Mouse (Mus musculus) ES-Bruce4 (cell line): ENCODE data around the gene Msl1.

ENCODE experiments used
- CTCF ChIP-seq: IDR thresholded peaks from one replicate; pipeline ENCODE4 v1.8.1; 2011; ENCODE audit warnings: low read depth, low read length
- EP300 ChIP-seq: IDR thresholded peaks from 2 replicates; pipeline ENCODE4 v1.6.1; 2011; ENCODE audit warnings: low read depth, low read length; ENCODE audit not compliant: insufficient read depth

- TF ChIP-seq CTCF = peak; percentile 83
- peak; percentile 71; the same call in 1 of the 2 replicates for TF ChIP-seq EP300
Observed at GRCm38 (mm10) chr11:98788550-98789218, 6.6 kb upstream of the Msl1 start.
